Mouse (Mus musculus) CD4-positive, CD25-positive, alpha-beta regulatory T cell (primary cell): ENCODE data around the gene Anapc7. TPM values are rescaled to one million over a fixed set of nuclear protein-coding genes. Genes with fewer than 3 reads are reported as not detected.

Source experiments
- polyA plus RNA-seq: library from polyadenylated mRNA; unstranded; fragments of 100-300 nt; shearing (Covaris generic); gene quantifications from one replicate; pipeline ENCODE4 v1.2.1, GENCODE M21; 2017

The Anapc7 gene
- polyA plus RNA-seq = 31.6 TPM

DNA sequence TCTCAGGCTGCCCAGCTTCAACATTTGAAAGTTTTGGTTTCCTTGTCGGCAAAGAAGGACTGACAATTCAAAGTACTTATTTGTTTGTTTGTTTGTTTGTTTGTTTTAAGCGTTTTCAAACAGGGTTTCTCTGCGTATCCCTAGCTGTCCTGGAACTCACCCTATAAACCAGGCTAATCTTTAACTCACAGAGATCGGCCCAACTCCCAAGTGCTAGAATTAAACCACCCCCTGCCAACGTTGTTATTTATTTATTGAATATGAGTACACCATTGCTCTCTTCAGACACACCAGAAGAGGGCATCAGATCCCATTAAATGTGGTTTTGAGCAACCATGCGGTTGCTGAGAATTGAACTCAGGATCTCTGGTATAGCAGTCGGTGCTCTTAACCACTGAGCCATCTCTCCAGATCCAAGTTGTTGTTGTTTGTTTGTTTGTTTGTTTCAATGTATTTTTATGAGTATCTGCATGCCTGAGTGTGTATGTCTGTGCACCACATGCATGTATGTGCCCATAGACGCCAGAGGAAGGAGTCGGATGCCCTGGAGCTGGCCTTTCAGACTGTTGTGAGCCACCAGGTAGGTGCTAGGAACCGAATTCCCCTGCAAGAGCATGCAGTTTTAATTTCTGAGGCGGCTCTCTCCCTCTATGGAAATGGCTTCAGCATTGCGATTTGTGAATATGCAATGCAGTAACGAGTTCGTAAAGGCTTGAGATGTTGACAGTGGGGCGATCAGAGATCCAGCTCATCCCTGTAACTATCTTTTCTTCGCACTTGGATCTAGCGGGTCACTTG is at the start of gene Anapc7:
Anapc7 (plus strand) TSS at position 423 of the 798 bp plus-strand sequence.

DNA sequence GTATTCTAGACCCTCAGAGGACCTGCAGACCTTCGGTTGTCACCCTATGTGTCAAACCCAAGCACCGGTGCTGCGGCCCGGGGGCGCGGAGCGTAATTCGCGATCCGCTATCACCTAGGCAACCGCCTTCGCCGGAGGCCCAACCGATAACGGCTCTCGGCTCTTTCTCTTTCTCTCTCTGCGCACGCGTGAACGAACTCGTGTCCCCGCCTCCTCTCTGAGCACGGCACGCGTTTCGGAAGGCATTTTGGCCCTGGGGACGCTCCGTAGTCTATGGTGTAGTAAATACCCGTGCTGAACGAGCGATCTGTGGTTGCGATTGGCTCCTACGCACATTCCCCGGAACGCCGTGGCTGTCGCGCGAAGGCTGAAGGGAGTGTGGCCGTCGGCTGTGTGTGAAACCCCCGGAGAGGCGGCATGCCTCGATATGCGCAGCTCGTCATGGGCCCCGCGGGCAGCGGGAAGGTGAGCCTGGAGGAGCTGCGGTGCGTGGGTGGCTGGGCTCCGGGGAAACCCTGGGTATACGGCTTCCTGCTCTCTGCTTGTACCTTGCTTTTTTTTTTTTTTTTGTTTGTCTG is 49.2 kb upstream of the Anapc7 start, which contains the start of gene Fam216a:
Fam216a (minus strand) TSS at position 173 of the 578 bp plus-strand sequence.

DNA sequence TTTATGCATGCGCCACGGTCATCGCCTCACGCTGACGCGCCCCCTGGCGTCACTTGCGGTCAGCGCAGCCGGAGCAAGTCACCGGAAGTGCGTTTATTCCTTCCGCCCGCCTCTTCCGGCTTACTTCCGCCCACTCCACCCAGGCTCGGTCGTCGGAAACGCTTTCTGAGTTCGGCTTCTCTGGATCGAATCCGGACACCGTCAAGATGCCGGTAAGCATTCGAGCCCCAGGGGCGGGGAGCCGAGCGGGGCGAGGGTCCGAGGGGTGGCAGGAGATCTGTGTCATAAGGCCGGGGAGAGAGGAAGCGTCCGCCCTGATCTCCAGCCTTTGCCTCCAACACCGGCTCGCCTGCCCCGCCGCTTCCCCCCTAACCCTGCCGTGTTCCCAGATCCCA is 29.7 kb upstream of the Anapc7 start, which contains the start of gene Arpc3:
Arpc3 (plus strand) TSS at position 93 of the 395 bp plus-strand sequence.

Other genes starting within 250 kb of the Anapc7 start
- gene Hvcn1, start 214.9 kb upstream of the Anapc7 start, polyA plus RNA-seq = 118 TPM
- gene Tctn1, start 157.2 kb upstream of the Anapc7 start, polyA plus RNA-seq = 1.3 TPM
- 53.5 TPM for gene Pptc7, start 137.3 kb upstream of the Anapc7 start, polyA plus RNA-seq
- gene Rad9b, start 67.5 kb upstream of the Anapc7 start, polyA plus RNA-seq = 7.1 TPM
- gene Vps29, start 67.3 kb upstream of the Anapc7 start, polyA plus RNA-seq = 135 TPM
- 79.9 TPM for gene Gpn3, start 49.8 kb upstream of the Anapc7 start, polyA plus RNA-seq
- gene Fam216a, start 49.3 kb upstream of the Anapc7 start, polyA plus RNA-seq = 18.8 TPM
- gene Arpc3, start 29.8 kb upstream of the Anapc7 start, polyA plus RNA-seq = 443 TPM
- gene Atp2a2, start 80.5 kb downstream of the Anapc7 start, polyA plus RNA-seq = 95.7 TPM
- 4.2 TPM for gene Ift81, start 192.8 kb downstream of the Anapc7 start, polyA plus RNA-seq
- 134 TPM for gene P2rx7, start 222.2 kb downstream of the Anapc7 start, polyA plus RNA-seq